Mouse (Mus musculus): ENCODE measurements around the gene Olfr1150-ps1. TPM values are rescaled to one million over a fixed set of nuclear protein-coding genes. Genes with fewer than 3 reads are reported as not detected.

Olfr1150-ps1 gene
- not detected in 2 replicates for polyA plus RNA-seq (2015; fragmentation: Nextera tagmentation; extraction: Ambion mirVana)

- TF ChIP-seq EP300 (IDR thresholded peaks at IDR 0.05) (no peak), CTCF (IDR thresholded peaks at IDR 0.05) (no peak)
- no peak within 1 kb of the TSS for H3K27ac ChIP-seq (ENCODE audit: low read length)
- H3K9me3 ChIP-seq (ENCODE audit: low read length) = no peaks in the 10 kb centered on the region
- WGBS = 74% methylated on average over 1 of the region's 1 CpGs
- no peaks in the 10 kb centered on the region for H3K36me3 ChIP-seq (ENCODE audit: insufficient read depth, low read length)
- no peak within 1 kb of the TSS for H3K4me3 ChIP-seq (ENCODE audit: low read depth, low read length)
- H3K4me2 ChIP-seq (replicated peaks; ENCODE audit: low read depth, low read length) = no peak within 1 kb of the TSS
- DNase-seq (ENCODE audit: low spot score) (no peak), ATAC-seq (no peak)
- H3K4me1 ChIP-seq (ENCODE audit: insufficient read depth, low read depth, low read length) = no peaks in the 10 kb centered on the region
- no peak within 1 kb of the TSS for H3K9ac ChIP-seq (replicated peaks; ENCODE audit: low read depth)
- H3K27me3 ChIP-seq (replicated peaks; ENCODE audit: insufficient read depth, low read length) = no peaks in the 10 kb centered on the region
Observed at GRCm38 (mm10) chr2:87843693-87844092, at the start of gene Olfr1150-ps1. TSS of gene Olfr1150-ps1 (plus strand) at chr2:87843993.

DNA sequence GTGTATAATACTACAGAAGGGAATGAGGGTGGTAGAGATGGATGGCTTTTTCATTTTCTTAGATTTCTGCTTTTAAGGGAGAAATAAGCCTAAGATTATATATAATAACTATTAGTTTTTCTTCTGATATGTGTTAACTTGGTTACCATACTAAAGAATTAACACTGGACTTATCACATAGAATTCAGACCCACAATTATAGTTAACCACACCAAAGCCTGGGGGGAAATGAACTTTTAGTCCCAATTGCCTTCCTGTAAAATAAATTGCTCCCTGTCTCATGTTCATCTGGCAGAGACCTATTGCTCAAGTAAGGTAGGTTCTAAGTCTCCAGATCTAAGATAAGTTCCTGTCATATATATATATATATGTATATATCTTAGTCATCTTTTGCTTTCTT is 43.5 kb upstream of the Olfr1150-ps1 start, which contains the start of gene Olfr1143:
Olfr1143 (plus strand) TSS at position 301 of the 400 bp plus-strand sequence.
- no peaks in the 10 kb centered on the region for H3K4me1 ChIP-seq (ENCODE audit: insufficient read depth, low read depth, low read length)
- H3K4me2 ChIP-seq (replicated peaks; ENCODE audit: low read depth, low read length) = no peak within 1 kb of the TSS
- DNase-seq (ENCODE audit: low spot score) = no peak
- H3K9me3 ChIP-seq (ENCODE audit: low read length) = no peaks in the 10 kb centered on the region
- no peak within 1 kb of the TSS for H3K4me3 ChIP-seq (ENCODE audit: low read depth, low read length)
- no peak within 1 kb of the TSS for H3K9ac ChIP-seq (replicated peaks; ENCODE audit: low read depth)
- no peak within 1 kb of the TSS for H3K27ac ChIP-seq (ENCODE audit: low read length)
- no peak for TF ChIP-seq EP300 (IDR thresholded peaks at IDR 0.05)
- TF ChIP-seq CTCF (IDR thresholded peaks at IDR 0.05) = no peak
- no peaks in the 10 kb centered on the region for H3K36me3 ChIP-seq (ENCODE audit: insufficient read depth, low read length)
- no peaks in the 10 kb centered on the region for H3K27me3 ChIP-seq (replicated peaks; ENCODE audit: insufficient read depth, low read length)
- ATAC-seq = no peak

DNA sequence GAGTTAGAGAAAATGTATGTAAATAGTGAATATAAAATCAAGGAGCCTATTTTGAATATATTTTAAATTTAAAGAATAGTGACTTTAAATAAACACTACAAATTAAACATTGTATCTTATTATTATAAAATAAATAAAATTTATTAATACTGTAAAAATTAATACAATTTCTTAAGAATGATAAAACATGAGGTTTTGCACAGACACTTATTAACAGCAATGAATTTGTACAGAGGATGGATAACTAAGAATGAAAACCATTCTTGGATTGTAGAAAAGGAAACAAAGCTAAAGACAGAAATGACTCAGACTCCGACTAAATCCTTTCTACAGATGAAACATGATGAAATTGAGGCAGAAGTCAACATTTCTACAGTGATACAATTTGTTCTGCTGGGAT is 34.3 kb upstream of the Olfr1150-ps1 start, which contains the start of gene Olfr1145:
Olfr1145 (plus strand) TSS at position 301 of the 400 bp plus-strand sequence.
- Histone ChIP-seq H3K4me3 (ENCODE audit: low read depth, low read length) (no peak within 1 kb of the TSS), H3K9ac (replicated peaks; ENCODE audit: low read depth) (no peak within 1 kb of the TSS), H3K4me2 (replicated peaks; ENCODE audit: low read depth, low read length) (no peak within 1 kb of the TSS), H3K27me3 (replicated peaks; ENCODE audit: insufficient read depth, low read length) (no peaks in the 10 kb centered on the region), H3K9me3 (ENCODE audit: low read length) (no peaks in the 10 kb centered on the region), H3K4me1 (ENCODE audit: insufficient read depth, low read depth, low read length) (no peaks in the 10 kb centered on the region), H3K36me3 (ENCODE audit: insufficient read depth, low read length) (no peaks in the 10 kb centered on the region), H3K27ac (ENCODE audit: low read length) (no peak within 1 kb of the TSS)
- DNase-seq (ENCODE audit: low spot score) (no peak), ATAC-seq (no peak)
- WGBS = 58% methylated on average over 1 of the region's 1 CpGs
- TF ChIP-seq CTCF (IDR thresholded peaks at IDR 0.05) (no peak), EP300 (IDR thresholded peaks at IDR 0.05) (no peak)

- H3K36me3 ChIP-seq (ENCODE audit: insufficient read depth, low read length) = no peaks in the 10 kb centered on the region
- WGBS = 85% methylated on average over 1 of the region's 1 CpGs
- no peak within 1 kb of the TSS for H3K4me2 ChIP-seq (replicated peaks; ENCODE audit: low read depth, low read length)
- no peaks in the 10 kb centered on the region for H3K4me1 ChIP-seq (ENCODE audit: insufficient read depth, low read depth, low read length)
- no peak within 1 kb of the TSS for H3K27ac ChIP-seq (ENCODE audit: low read length)
- no peak for DNase-seq (ENCODE audit: low spot score)
- TF ChIP-seq EP300 (IDR thresholded peaks at IDR 0.05) (no peak), CTCF (IDR thresholded peaks at IDR 0.05) (no peak)
- no peak for ATAC-seq
- H3K27me3 ChIP-seq (replicated peaks; ENCODE audit: insufficient read depth, low read length) = no peaks in the 10 kb centered on the region
- H3K4me3 ChIP-seq (ENCODE audit: low read depth, low read length) = no peak within 1 kb of the TSS
- H3K9me3 ChIP-seq (ENCODE audit: low read length) = no peaks in the 10 kb centered on the region
- H3K9ac ChIP-seq (replicated peaks; ENCODE audit: low read depth) = no peak within 1 kb of the TSS
Observed at GRCm38 (mm10) chr2:87830233-87830632, 13.6 kb upstream of the Olfr1150-ps1 start, which contains the start of gene Olfr1148. TSS of gene Olfr1148 (plus strand) at chr2:87830533.

DNA sequence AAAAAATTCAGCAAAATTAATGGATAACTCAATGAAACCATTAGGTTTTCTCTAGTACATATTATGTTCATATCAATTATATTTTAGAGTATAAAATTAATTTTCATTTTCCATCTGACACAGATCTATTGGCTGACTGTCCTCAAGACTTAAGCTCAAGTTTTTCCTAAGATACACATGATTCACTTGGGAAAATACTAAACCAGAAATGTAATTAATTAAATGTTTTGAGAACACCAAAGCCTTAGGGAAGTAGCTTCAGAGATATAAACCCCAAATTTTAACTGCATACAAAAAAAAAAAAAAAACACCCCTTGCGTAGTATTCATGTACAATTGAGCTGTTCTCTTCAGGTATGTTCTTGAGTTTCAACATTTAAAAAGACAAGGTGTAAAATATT is 11.8 kb downstream of the Olfr1150-ps1 start, which contains the start of gene Olfr1151:
Olfr1151 (plus strand) TSS at position 301 of the 400 bp plus-strand sequence.
- DNase-seq (ENCODE audit: low spot score) = no peak
- Histone ChIP-seq H3K9me3 (ENCODE audit: low read length) (no peaks in the 10 kb centered on the region), H3K9ac (replicated peaks; ENCODE audit: low read depth) (no peak within 1 kb of the TSS), H3K4me3 (ENCODE audit: low read depth, low read length) (no peak within 1 kb of the TSS), H3K27me3 (replicated peaks; ENCODE audit: insufficient read depth, low read length) (no peaks in the 10 kb centered on the region), H3K4me2 (replicated peaks; ENCODE audit: low read depth, low read length) (no peak within 1 kb of the TSS), H3K36me3 (ENCODE audit: insufficient read depth, low read length) (no peaks in the 10 kb centered on the region), H3K27ac (ENCODE audit: low read length) (no peak within 1 kb of the TSS), H3K4me1 (ENCODE audit: insufficient read depth, low read depth, low read length) (no peaks in the 10 kb centered on the region)
- TF ChIP-seq EP300 (IDR thresholded peaks at IDR 0.05) (no peak), CTCF (IDR thresholded peaks at IDR 0.05) (no peak)
- WGBS = 81% methylated on average over 1 of the region's 1 CpGs
- no peak for ATAC-seq

- TF ChIP-seq CTCF (IDR thresholded peaks at IDR 0.05) = no peak
- no peak for TF ChIP-seq EP300 (IDR thresholded peaks at IDR 0.05)
- H3K27ac ChIP-seq (ENCODE audit: low read length) = no peak within 1 kb of the TSS
- no peaks in the 10 kb centered on the region for H3K27me3 ChIP-seq (replicated peaks; ENCODE audit: insufficient read depth, low read length)
Observed at GRCm38 (mm10) chr2:87866192-87866591, 22.4 kb downstream of the Olfr1150-ps1 start, which contains the start of gene Olfr1152. TSS of gene Olfr1152 (plus strand) at chr2:87866492.

GRCm38 (mm10) chr2:87894662-87895061 is 50.9 kb downstream of the Olfr1150-ps1 start, which contains the start of gene Olfr1153:
TSS of gene Olfr1153 (plus strand) at chr2:87894962.
- 58% methylated on average over 1 of the region's 1 CpGs for WGBS
- no peaks in the 10 kb centered on the region for H3K4me1 ChIP-seq (ENCODE audit: insufficient read depth, low read depth, low read length)
- H3K4me3 ChIP-seq (ENCODE audit: low read depth, low read length) = no peak within 1 kb of the TSS
- no peaks in the 10 kb centered on the region for H3K27me3 ChIP-seq (replicated peaks; ENCODE audit: insufficient read depth, low read length)
- TF ChIP-seq EP300 (IDR thresholded peaks at IDR 0.05) (no peak), CTCF (IDR thresholded peaks at IDR 0.05) (no peak)
- no peaks in the 10 kb centered on the region for H3K9me3 ChIP-seq (ENCODE audit: low read length)
- H3K36me3 ChIP-seq (ENCODE audit: insufficient read depth, low read length) = no peaks in the 10 kb centered on the region
- H3K4me2 ChIP-seq (replicated peaks; ENCODE audit: low read depth, low read length) = no peak within 1 kb of the TSS
- DNase-seq (ENCODE audit: low spot score) (no peak), ATAC-seq (no peak)
- H3K9ac ChIP-seq (replicated peaks; ENCODE audit: low read depth) = no peak within 1 kb of the TSS
- H3K27ac ChIP-seq (ENCODE audit: low read length) = no peak within 1 kb of the TSS

More at GRCm38 (mm10) chr2:87866192-87866591, 22.4 kb downstream of the Olfr1150-ps1 start, which contains the start of gene Olfr1152:
- Histone ChIP-seq H3K36me3 (ENCODE audit: insufficient read depth, low read length) (no peaks in the 10 kb centered on the region), H3K4me3 (ENCODE audit: low read depth, low read length) (no peak within 1 kb of the TSS), H3K9me3 (ENCODE audit: low read length) (no peaks in the 10 kb centered on the region), H3K9ac (replicated peaks; ENCODE audit: low read depth) (no peak within 1 kb of the TSS), H3K4me2 (replicated peaks; ENCODE audit: low read depth, low read length) (no peak within 1 kb of the TSS), H3K4me1 (ENCODE audit: insufficient read depth, low read depth, low read length) (no peaks in the 10 kb centered on the region)
- DNase-seq (ENCODE audit: low spot score) (no peak), ATAC-seq (no peak)

Other genes starting within 250 kb of the Olfr1150-ps1 start
- gene Olfr1130, start 237.8 kb upstream of the Olfr1150-ps1 start, polyA plus RNA-seq (2015; fragmentation: Nextera tagmentation; extraction: Ambion mirVana) = not detected in 2 replicates
- gene Olfr1131, start 216.9 kb upstream of the Olfr1150-ps1 start, polyA plus RNA-seq (2015; fragmentation: Nextera tagmentation; extraction: Ambion mirVana) = not detected in 2 replicates
- not detected in 2 replicates for gene Olfr1132, start 206.5 kb upstream of the Olfr1150-ps1 start, polyA plus RNA-seq (2015; fragmentation: Nextera tagmentation; extraction: Ambion mirVana)
- not detected in 2 replicates for gene Olfr1133, start 196.6 kb upstream of the Olfr1150-ps1 start, polyA plus RNA-seq (2015; fragmentation: Nextera tagmentation; extraction: Ambion mirVana)
- gene Olfr1134, start 185.5 kb upstream of the Olfr1150-ps1 start, polyA plus RNA-seq (2015; fragmentation: Nextera tagmentation; extraction: Ambion mirVana) = not detected in 2 replicates
- not detected in 2 replicates for gene Olfr1135, start 170.3 kb upstream of the Olfr1150-ps1 start, polyA plus RNA-seq (2015; fragmentation: Nextera tagmentation; extraction: Ambion mirVana)
- gene Olfr1136, start 150.0 kb upstream of the Olfr1150-ps1 start, polyA plus RNA-seq (2015; fragmentation: Nextera tagmentation; extraction: Ambion mirVana) = not detected in 2 replicates
- gene Olfr1137, start 130.8 kb upstream of the Olfr1150-ps1 start, polyA plus RNA-seq (2015; fragmentation: Nextera tagmentation; extraction: Ambion mirVana) = not detected in 2 replicates
- gene Olfr1138, start 104.0 kb upstream of the Olfr1150-ps1 start, polyA plus RNA-seq (2015; fragmentation: Nextera tagmentation; extraction: Ambion mirVana) = not detected in 2 replicates
- not detected in 2 replicates for gene Olfr1140, start 100.2 kb upstream of the Olfr1150-ps1 start, polyA plus RNA-seq (2015; fragmentation: Nextera tagmentation; extraction: Ambion mirVana)
- gene Olfr1141, start 90.0 kb upstream of the Olfr1150-ps1 start, polyA plus RNA-seq (2015; fragmentation: Nextera tagmentation; extraction: Ambion mirVana) = not detected in 2 replicates
- gene Olfr152, start 64.5 kb upstream of the Olfr1150-ps1 start, polyA plus RNA-seq (2015; fragmentation: Nextera tagmentation; extraction: Ambion mirVana) = not detected in 2 replicates
- not detected in 2 replicates for gene Olfr1143, start 43.4 kb upstream of the Olfr1150-ps1 start, polyA plus RNA-seq (2015; fragmentation: Nextera tagmentation; extraction: Ambion mirVana)
- gene Olfr1145, start 34.2 kb upstream of the Olfr1150-ps1 start, polyA plus RNA-seq (2015; fragmentation: Nextera tagmentation; extraction: Ambion mirVana) = not detected in 2 replicates
- gene Olfr1148, start 13.5 kb upstream of the Olfr1150-ps1 start, polyA plus RNA-seq (2015; fragmentation: Nextera tagmentation; extraction: Ambion mirVana) = not detected in 2 replicates
- not detected in 2 replicates for gene Olfr1151, start 11.9 kb downstream of the Olfr1150-ps1 start, polyA plus RNA-seq (2015; fragmentation: Nextera tagmentation; extraction: Ambion mirVana)
- gene Olfr1152, start 22.5 kb downstream of the Olfr1150-ps1 start, polyA plus RNA-seq (2015; fragmentation: Nextera tagmentation; extraction: Ambion mirVana) = not detected in 2 replicates
- gene Olfr1153, start 51.0 kb downstream of the Olfr1150-ps1 start, polyA plus RNA-seq (2015; fragmentation: Nextera tagmentation; extraction: Ambion mirVana) = not detected in 2 replicates
- not detected in 2 replicates for gene Olfr1154, start 61.2 kb downstream of the Olfr1150-ps1 start, polyA plus RNA-seq (2015; fragmentation: Nextera tagmentation; extraction: Ambion mirVana)
- gene Olfr1155, start 101.1 kb downstream of the Olfr1150-ps1 start, polyA plus RNA-seq (2015; fragmentation: Nextera tagmentation; extraction: Ambion mirVana) = not detected in 2 replicates
- gene Olfr1156, start 109.1 kb downstream of the Olfr1150-ps1 start, polyA plus RNA-seq (2015; fragmentation: Nextera tagmentation; extraction: Ambion mirVana) = not detected in 2 replicates
- not detected in 2 replicates for gene Olfr1157, start 124.3 kb downstream of the Olfr1150-ps1 start, polyA plus RNA-seq (2015; fragmentation: Nextera tagmentation; extraction: Ambion mirVana)
- gene Olfr74, start 130.7 kb downstream of the Olfr1150-ps1 start, polyA plus RNA-seq (2015; fragmentation: Nextera tagmentation; extraction: Ambion mirVana) = not detected in 2 replicates
- gene Olfr1158, start 146.1 kb downstream of the Olfr1150-ps1 start, polyA plus RNA-seq (2015; fragmentation: Nextera tagmentation; extraction: Ambion mirVana) = not detected in 2 replicates
- not detected in 2 replicates for gene Olfr1160, start 164.3 kb downstream of the Olfr1150-ps1 start, polyA plus RNA-seq (2015; fragmentation: Nextera tagmentation; extraction: Ambion mirVana)
- not detected in 2 replicates for gene Olfr1161, start 178.8 kb downstream of the Olfr1150-ps1 start, polyA plus RNA-seq (2015; fragmentation: Nextera tagmentation; extraction: Ambion mirVana)
- not detected in 2 replicates for gene Olfr73, start 193.7 kb downstream of the Olfr1150-ps1 start, polyA plus RNA-seq (2015; fragmentation: Nextera tagmentation; extraction: Ambion mirVana)
- gene Olfr1162, start 207.1 kb downstream of the Olfr1150-ps1 start, polyA plus RNA-seq (2015; fragmentation: Nextera tagmentation; extraction: Ambion mirVana) = not detected in 2 replicates
- gene Olfr1163, start 227.8 kb downstream of the Olfr1150-ps1 start, polyA plus RNA-seq (2015; fragmentation: Nextera tagmentation; extraction: Ambion mirVana) = not detected in 2 replicates
- not detected in 2 replicates for gene Olfr1164, start 250.0 kb downstream of the Olfr1150-ps1 start, polyA plus RNA-seq (2015; fragmentation: Nextera tagmentation; extraction: Ambion mirVana)